Mouse (Mus musculus) cortical plate, adult 2 months (tissue): ENCODE data around the gene Vipas39.

Source experiments
- CTCF ChIP-seq: fragments of 200-500 bp; IDR thresholded peaks from 2 replicates; pipeline ENCODE4 v1.5.1; 2011; ENCODE audit warnings: mild to moderate bottlenecking, control low read depth, low read length; ENCODE audit not compliant: insufficient read depth; ENCODE audit errors: extremely low read depth
- POLR2A ChIP-seq: fragments of 200-500 bp; IDR thresholded peaks from 2 replicates; pipeline ENCODE4 v1.6.1; 2011; ENCODE audit warnings: mild to moderate bottlenecking, low read length, control low read depth; ENCODE audit not compliant: insufficient read depth; ENCODE audit errors: extremely low read depth

GRCm38 (mm10) chr12:87224950-87225349 lies 41.1 kb downstream of the Vipas39 start:
- no peak for TF ChIP-seq POLR2A
- no peak for TF ChIP-seq CTCF
